In the genomic region with DNA sequence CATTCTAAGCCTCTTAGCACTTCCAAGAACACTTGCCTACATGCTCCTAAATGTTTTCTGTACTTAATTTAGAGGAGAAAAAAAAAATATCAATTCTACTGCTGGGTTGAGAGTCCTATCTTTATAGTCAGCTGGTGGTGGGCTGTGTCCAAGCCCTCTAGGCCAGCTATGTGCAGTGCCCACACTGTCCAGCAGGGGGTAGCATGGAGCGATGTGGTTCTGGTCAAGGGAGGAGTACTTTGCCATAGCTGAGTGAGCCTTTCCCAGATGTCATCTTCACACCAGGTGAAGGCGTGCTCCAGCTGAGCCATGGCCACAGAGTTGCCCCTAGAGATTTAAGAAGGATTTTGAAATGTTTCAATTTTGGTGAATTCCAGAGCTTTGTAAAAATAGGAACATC, we compare ENCODE assay signal across 8 mouse cellular contexts. TPM values are rescaled to one million over a fixed set of nuclear protein-coding genes. Genes with fewer than 3 reads are reported as not detected.
DNase-seq lines count a peak whose midpoint lies in the region; ATAC-seq and TF ChIP-seq lines count a peak whose summit lies in the region.

No protein-coding gene starts in this region.

- ATAC-seq in forebrain, embryonic 11.5 days (replicated peaks; ENCODE audit: low FRiP score): no peak
- ATAC-seq in forebrain, embryonic 13.5 days: no peak
- no peak for ATAC-seq in midbrain, postnatal 0 days (ENCODE audit: low FRiP score)

- H3K4me2 ChIP-seq in forebrain, embryonic 11.5 days (ENCODE audit: low read depth, low read length, severe bottlenecking): no peak overlapping the region
- H3K4me2 ChIP-seq in forebrain, embryonic 13.5 days: no peak overlapping the region
- H3K4me2 ChIP-seq in midbrain, postnatal 0 days (ENCODE audit: low read depth, low read length, poor library complexity, severe bottlenecking): no peak overlapping the region

- H3K4me3 ChIP-seq in forebrain, embryonic 11.5 days (ENCODE audit: low read depth, low read length): no peak overlapping the region
- no peak overlapping the region for H3K4me3 ChIP-seq in forebrain, embryonic 13.5 days
- H3K4me3 ChIP-seq in midbrain, postnatal 0 days (ENCODE audit: low read depth, low read length): no peak overlapping the region

- H3K4me1 ChIP-seq in forebrain, embryonic 11.5 days (replicated peaks; ENCODE audit: control insufficient read depth, insufficient read depth, low read length): no peaks in the 10 kb centered on the region
- no peaks in the 10 kb centered on the region for H3K4me1 ChIP-seq in forebrain, embryonic 13.5 days
- no peaks in the 10 kb centered on the region for H3K4me1 ChIP-seq in midbrain, postnatal 0 days (ENCODE audit: insufficient read depth, low read length)

- H3K9ac ChIP-seq in forebrain, embryonic 11.5 days (ENCODE audit: low read length): no peak overlapping the region
- no peak overlapping the region for H3K9ac ChIP-seq in forebrain, embryonic 13.5 days
- H3K9ac ChIP-seq in midbrain, postnatal 0 days (replicated peaks; ENCODE audit: low read length, poor library complexity, severe bottlenecking): no peak overlapping the region

- no peaks in the 10 kb centered on the region for H3K27me3 ChIP-seq in forebrain, embryonic 11.5 days (ENCODE audit: control insufficient read depth, insufficient read depth, low read length)
- no peaks in the 10 kb centered on the region for H3K27me3 ChIP-seq in forebrain, embryonic 13.5 days
- H3K27me3 ChIP-seq in midbrain, postnatal 0 days (ENCODE audit: insufficient read depth, low read length): no peaks in the 10 kb centered on the region

- no peak overlapping the region for H3K27ac ChIP-seq in forebrain, embryonic 11.5 days (ENCODE audit: low read depth, low read length)
- no peak overlapping the region for H3K27ac ChIP-seq in forebrain, embryonic 13.5 days
- no peak overlapping the region for H3K27ac ChIP-seq in midbrain, postnatal 0 days (ENCODE audit: low read depth, low read length)

- no peaks in the 10 kb centered on the region for H3K9me3 ChIP-seq in forebrain, embryonic 11.5 days (ENCODE audit: control insufficient read depth, low read length)
- no peaks in the 10 kb centered on the region for H3K9me3 ChIP-seq in forebrain, embryonic 13.5 days (replicated peaks)
- H3K9me3 ChIP-seq in midbrain, postnatal 0 days (ENCODE audit: low read length): no peaks in the 10 kb centered on the region

- 48% methylated on average over 2 of the region's 2 CpGs for WGBS in forebrain, embryonic 11.5 days
- WGBS in forebrain, embryonic 13.5 days: 44% methylated on average over 2 of the region's 2 CpGs
- WGBS in midbrain, postnatal 0 days: 50% methylated on average over 2 of the region's 2 CpGs

- peak; percentile 82 for DNase-seq in forebrain, embryonic 11.5 days (ENCODE audit: low spot score)
- DNase-seq in B cell, adult 2 months: peak; percentile 86 to 87
- peak; percentile 26 to 66 for DNase-seq in adrenal gland, postnatal 4 days (ENCODE audit: low spot score in 2 of 2)
- peak; percentile 42 for DNase-seq in forelimb bud, embryonic 11.5 days (ENCODE audit: low read depth, low spot score)
- DNase-seq in kidney, postnatal 14 days: peak; percentile 58
- DNase-seq in midbrain, postnatal 0 days (ENCODE audit: low spot score): no peak
- DNase-seq in testis, postnatal 14 days (ENCODE audit: low spot score): peak; percentile 56

- peak; percentile 73 for TF ChIP-seq CTCF in midbrain, postnatal 0 days (IDR thresholded peaks at IDR 0.05)

- H3K36me3 ChIP-seq in forebrain, embryonic 11.5 days (ENCODE audit: control insufficient read depth, insufficient read depth, low read length): no peaks in the 10 kb centered on the region; the same call in 1 of the 2 replicates
- peaks cover 22% of the 10 kb centered on the region for H3K36me3 ChIP-seq in forebrain, embryonic 13.5 days (ENCODE audit: poor library complexity, severe bottlenecking)
- H3K36me3 ChIP-seq in midbrain, postnatal 0 days (ENCODE audit: insufficient read depth, low read length): peaks cover 29% of the 10 kb centered on the region

RNA-seq across cellular contexts. Expression of a gene that starts 21.7 kb away (rescaled TPM):
- 41.4 and 42.9 TPM in 2 replicates for polyA plus RNA-seq in forebrain, embryonic 11.5 days (2014; fragmentation: Nextera tagmentation; extraction: Ambion mirVana)
- 33.1 and 33.2 TPM in 2 replicates for polyA plus RNA-seq in forebrain, embryonic 13.5 days (2015; fragmentation: Nextera tagmentation; extraction: Ambion mirVana)
- 10 to 100 TPM; 83.2 to 86.1 TPM for total RNA-seq in adrenal gland, postnatal 4 days (2021)
- total RNA-seq in midbrain, postnatal 0 days (2014; rRNA removed): 128 and 157 TPM in 2 replicates
- 70.4 and 72.1 TPM in 2 replicates for polyA plus RNA-seq in midbrain, postnatal 0 days (2015; fragmentation: Nextera tagmentation; extraction: Ambion mirVana)

RNA-seq across cellular contexts. Expression of a gene that starts 30.9 kb away (rescaled TPM):
- 11.2 and 14.1 TPM in 2 replicates for polyA plus RNA-seq in forebrain, embryonic 11.5 days (2014; fragmentation: Nextera tagmentation; extraction: Ambion mirVana)
- polyA plus RNA-seq in forebrain, embryonic 13.5 days (2015; fragmentation: Nextera tagmentation; extraction: Ambion mirVana): 6.9 and 7.0 TPM in 2 replicates
- 1 to 10 TPM; 5.4 to 6.0 TPM for total RNA-seq in adrenal gland, postnatal 4 days (2021)
- total RNA-seq in midbrain, postnatal 0 days (2014; rRNA removed): 3.1 and 6.0 TPM in 2 replicates
- polyA plus RNA-seq in midbrain, postnatal 0 days (2015; fragmentation: Nextera tagmentation; extraction: Ambion mirVana): 3.9 and 4.3 TPM in 2 replicates
